In genomic region chr19:10456752-10457483, GRCm38 (mm10) we compare ENCODE assay signal across 8 mouse cellular contexts. TPM values are rescaled to one million over a fixed set of nuclear protein-coding genes. Genes with fewer than 3 reads are reported as not detected.
DNase-seq lines count a peak whose midpoint lies in the region; ATAC-seq and TF ChIP-seq lines count a peak whose summit lies in the region.

TSS of gene Lrrc10b (minus strand) at chr19:10457473.

- ATAC-seq in forebrain, embryonic 11.5 days (replicated peaks; ENCODE audit: low FRiP score) = peak; percentile 57
- ATAC-seq in hindbrain, embryonic 13.5 days (ENCODE audit: low FRiP score) = peak; percentile 57

- H3K27me3 ChIP-seq in heart, embryonic 10.5 days (ENCODE audit: insufficient read depth, poor library complexity, severe bottlenecking) = peaks cover 100% of the 10 kb centered on the region
- peaks cover 49% of the 10 kb centered on the region for H3K27me3 ChIP-seq in forebrain, embryonic 11.5 days (ENCODE audit: control insufficient read depth, insufficient read depth, low read length)
- peaks cover 89% of the 10 kb centered on the region for H3K27me3 ChIP-seq in hindbrain, embryonic 13.5 days

- peak within 1 kb of the TSS; percentile 88 for H3K4me2 ChIP-seq in forebrain, embryonic 11.5 days (ENCODE audit: low read depth, low read length, severe bottlenecking)
- H3K4me2 ChIP-seq in hindbrain, embryonic 13.5 days = peak within 1 kb of the TSS; percentile 83

- no peaks in the 10 kb centered on the region for H3K36me3 ChIP-seq in heart, embryonic 10.5 days
- no peaks in the 10 kb centered on the region for H3K36me3 ChIP-seq in forebrain, embryonic 11.5 days (ENCODE audit: control insufficient read depth, insufficient read depth, low read length)
- H3K36me3 ChIP-seq in hindbrain, embryonic 13.5 days = no peaks in the 10 kb centered on the region

- H3K9ac ChIP-seq in forebrain, embryonic 11.5 days (ENCODE audit: low read length) = peak within 1 kb of the TSS; percentile 43; the same call in 1 of the 2 replicates
- H3K9ac ChIP-seq in hindbrain, embryonic 13.5 days = peak within 1 kb of the TSS; percentile 71

- intact Hi-C loops in left cerebral cortex, adult 2 months (cut with DNase I) = no loop called here

- H3K9me3 ChIP-seq in heart, embryonic 10.5 days = no peaks in the 10 kb centered on the region
- H3K9me3 ChIP-seq in forebrain, embryonic 11.5 days (ENCODE audit: control insufficient read depth, low read length) = no peaks in the 10 kb centered on the region
- no peaks in the 10 kb centered on the region for H3K9me3 ChIP-seq in hindbrain, embryonic 13.5 days

- peak within 1 kb of the TSS; percentile 64 for H3K4me3 ChIP-seq in heart, embryonic 10.5 days
- peak within 1 kb of the TSS; percentile 47 for H3K4me3 ChIP-seq in forebrain, embryonic 11.5 days (ENCODE audit: low read depth, low read length)
- peak within 1 kb of the TSS; percentile 50 for H3K4me3 ChIP-seq in hindbrain, embryonic 13.5 days
- H3K4me3 ChIP-seq in left cerebral cortex, adult 2 months = peak within 1 kb of the TSS; percentile 45

- H3K27ac ChIP-seq in heart, embryonic 10.5 days = peak within 1 kb of the TSS; percentile 22; the same call in 1 of the 2 replicates
- H3K27ac ChIP-seq in forebrain, embryonic 11.5 days (ENCODE audit: low read depth, low read length) = no peak within 1 kb of the TSS
- H3K27ac ChIP-seq in hindbrain, embryonic 13.5 days = peak within 1 kb of the TSS; percentile 76
- H3K27ac ChIP-seq in left cerebral cortex, adult 2 months = no peak within 1 kb of the TSS

- WGBS in heart, embryonic 10.5 days = under 1% methylated on average over 91 of the region's 96 CpGs
- under 1% methylated on average over 87 of the region's 96 CpGs for WGBS in forebrain, embryonic 11.5 days
- WGBS in hindbrain, embryonic 13.5 days = under 1% methylated on average over 78 of the region's 96 CpGs

- H3K4me1 ChIP-seq in heart, embryonic 10.5 days = peaks cover 19% of the 10 kb centered on the region
- H3K4me1 ChIP-seq in forebrain, embryonic 11.5 days (replicated peaks; ENCODE audit: control insufficient read depth, insufficient read depth, low read length) = peaks cover 11% of the 10 kb centered on the region; the same call in 1 of the 2 replicates
- H3K4me1 ChIP-seq in hindbrain, embryonic 13.5 days (replicated peaks) = peaks cover 35% of the 10 kb centered on the region

- DNase-seq in heart, embryonic 10.5 days (ENCODE audit: low spot score) = peak; percentile 85
- no peak for DNase-seq in heart, adult 8-10 months (ENCODE audit: low spot score)
- DNase-seq in forebrain, embryonic 11.5 days (ENCODE audit: low spot score) = peak; percentile 87
- peak; percentile 70 to 77 for DNase-seq in left cerebral cortex, adult 2 months (ENCODE audit: extremely low spot score in 1 of 2, low spot score in 2 of 2)
- peak; percentile 58 for DNase-seq in lung, postnatal 36 days
- DNase-seq in right cerebral cortex, postnatal 14 days = peak; percentile 76
- peak; percentile 52 for DNase-seq in yolk sac, embryonic 10.5 days (ENCODE audit: low spot score)

- peak; percentile 34 for TF ChIP-seq CTCF in left cerebral cortex, adult 2 months (IDR thresholded peaks at IDR 0.05)

RNA-seq across cellular contexts. Expression of gene Lrrc10b, which starts in this region (rescaled TPM):
- 0.06 and 0.18 TPM in 2 replicates for polyA plus RNA-seq in heart, embryonic 10.5 days (2016; fragmentation: Nextera tagmentation; extraction: Ambion mirVana)
- total RNA-seq in heart, adult 8-10 months (2022) = 1 to 10 TPM in 2 of 4 experiments, under 1 TPM in 2; 0.38 to 6.4 (median 1.9) TPM
- polyA plus RNA-seq in forebrain, embryonic 11.5 days (2014; fragmentation: Nextera tagmentation; extraction: Ambion mirVana) = 0.33 and 0.71 TPM in 2 replicates
- 0.53 and 1.1 TPM in 2 replicates for polyA plus RNA-seq in hindbrain, embryonic 13.5 days (2015; fragmentation: Nextera tagmentation; extraction: Ambion mirVana)
- 10 to 100 TPM in 1 of 2 experiments, 1 to 10 TPM in 1; 6.9 to 15.8 TPM for total RNA-seq in left cerebral cortex, adult 2 months (2021)

Comparison
In these comparisons a context has a peak if more than half of its experiments do, and no peak if none do; other contexts are left out.
1. Peak in DNase-seq, H3K4me3 ChIP-seq and H3K27ac ChIP-seq in heart, embryonic 10.5 days; RNA of the gene not detected or under 1 TPM.
2. Peak in DNase-seq, ATAC-seq, H3K4me3 ChIP-seq, H3K9ac ChIP-seq and H3K4me2 ChIP-seq in forebrain, embryonic 11.5 days; RNA of the gene not detected or under 1 TPM.